Mouse (Mus musculus): ENCODE results near the gene Bean1. TPM values are rescaled to one million over a fixed set of nuclear protein-coding genes. Genes with fewer than 3 reads are reported as not detected.

Bean1 gene
- total and polyA plus RNA-seq, 2 experiments from 2014 or later, result 0.57 to 3.9 TPM

- H3K4me3 ChIP-seq (ENCODE audit: low read depth, low read length), result no peak overlapping the region
- WGBS, result 70% methylated on average over 12 of the region's 12 CpGs
- H3K27ac ChIP-seq (ENCODE audit: low read depth), result no peak overlapping the region
- DNase-seq (ENCODE audit: low spot score) (no peak), ATAC-seq (ENCODE audit: insufficient read depth, low read depth) (no peak)
- TF ChIP-seq EP300 (IDR thresholded peaks at IDR 0.05; ENCODE audit: low read depth) (no peak), CTCF (IDR thresholded peaks at IDR 0.05; ENCODE audit: low read depth) (no peak)
- H3K36me3 ChIP-seq (replicated peaks; ENCODE audit: control insufficient read depth, insufficient read depth, low read length), result peaks cover 43% of the 10 kb centered on the region
- H3K27me3 ChIP-seq (ENCODE audit: control insufficient read depth, insufficient read depth, low read length), result no peaks in the 10 kb centered on the region
- H3K9ac ChIP-seq (replicated peaks; ENCODE audit: low read depth, low read length), result no peak overlapping the region
- H3K4me1 ChIP-seq (ENCODE audit: control insufficient read depth, insufficient read depth), result no peaks in the 10 kb centered on the region
- no peaks in the 10 kb centered on the region for H3K9me3 ChIP-seq (replicated peaks; ENCODE audit: control insufficient read depth, low read length)
- H3K4me2 ChIP-seq (ENCODE audit: low read depth, low read length), result no peak overlapping the region
Measured at GRCm38 (mm10) chr8:104242038-104242644, 71.9 kb downstream of the Bean1 start.

- TF ChIP-seq EP300 (IDR thresholded peaks at IDR 0.05; ENCODE audit: low read depth) (no peak), CTCF (IDR thresholded peaks at IDR 0.05; ENCODE audit: low read depth) (no peak)
Measured at GRCm38 (mm10) chr8:104246621-104247020, 76.4 kb downstream of the Bean1 start.

GRCm38 (mm10) chr8:104247054-104247907, 77.0 kb downstream of the Bean1 start:
- peak overlapping the region; percentile 84 for H3K4me2 ChIP-seq (ENCODE audit: low read depth, low read length)
- H3K4me3 ChIP-seq (ENCODE audit: low read depth, low read length), result peak overlapping the region; percentile 88
- H3K27ac ChIP-seq (ENCODE audit: low read depth), result no peak overlapping the region
- peak overlapping the region; percentile 77 for H3K9ac ChIP-seq (replicated peaks; ENCODE audit: low read depth, low read length)
- no peak for DNase-seq (ENCODE audit: low spot score)
- H3K27me3 ChIP-seq (ENCODE audit: control insufficient read depth, insufficient read depth, low read length), result no peaks in the 10 kb centered on the region
- TF ChIP-seq EP300 (IDR thresholded peaks at IDR 0.05; ENCODE audit: low read depth) (no peak), CTCF (IDR thresholded peaks at IDR 0.05; ENCODE audit: low read depth) (no peak)
- peaks cover 3% of the 10 kb centered on the region; the same call in 1 of the 2 replicates for H3K36me3 ChIP-seq (replicated peaks; ENCODE audit: control insufficient read depth, insufficient read depth, low read length)
- H3K4me1 ChIP-seq (ENCODE audit: control insufficient read depth, insufficient read depth), result peaks cover 9% of the 10 kb centered on the region
- no peak for ATAC-seq (ENCODE audit: insufficient read depth, low read depth)
- WGBS, result 66% methylated on average over 22 of the region's 22 CpGs
- no peaks in the 10 kb centered on the region for H3K9me3 ChIP-seq (replicated peaks; ENCODE audit: control insufficient read depth, low read length)

More at GRCm38 (mm10) chr8:104246621-104247020, 76.4 kb downstream of the Bean1 start:
- Histone ChIP-seq H3K27me3 (ENCODE audit: control insufficient read depth, insufficient read depth, low read length) (no peaks in the 10 kb centered on the region), H3K9ac (replicated peaks; ENCODE audit: low read depth, low read length) (no peak overlapping the region), H3K4me1 (ENCODE audit: control insufficient read depth, insufficient read depth) (peaks cover 8% of the 10 kb centered on the region), H3K4me3 (ENCODE audit: low read depth, low read length) (no peak overlapping the region), H3K36me3 (replicated peaks; ENCODE audit: control insufficient read depth, insufficient read depth, low read length) (peaks cover 5% of the 10 kb centered on the region), H3K27ac (ENCODE audit: low read depth) (no peak overlapping the region), H3K4me2 (ENCODE audit: low read depth, low read length) (no peak overlapping the region), H3K9me3 (replicated peaks; ENCODE audit: control insufficient read depth, low read length) (no peaks in the 10 kb centered on the region)
- DNase-seq (ENCODE audit: low spot score) (no peak), ATAC-seq (ENCODE audit: insufficient read depth, low read depth) (no peak)
- WGBS, result 86% methylated on average over 4 of the region's 4 CpGs

- Histone ChIP-seq H3K27me3 (ENCODE audit: control insufficient read depth, insufficient read depth, low read length) (no peaks in the 10 kb centered on the region), H3K27ac (ENCODE audit: low read depth) (peak overlapping the region; percentile 43; the same call in 1 of the 2 replicates), H3K36me3 (replicated peaks; ENCODE audit: control insufficient read depth, insufficient read depth, low read length) (peaks cover 3% of the 10 kb centered on the region; the same call in 1 of the 2 replicates), H3K9ac (replicated peaks; ENCODE audit: low read depth, low read length) (peak overlapping the region; percentile 77), H3K4me3 (ENCODE audit: low read depth, low read length) (peak overlapping the region; percentile 88), H3K4me1 (ENCODE audit: control insufficient read depth, insufficient read depth) (peaks cover 9% of the 10 kb centered on the region), H3K9me3 (replicated peaks; ENCODE audit: control insufficient read depth, low read length) (no peaks in the 10 kb centered on the region), H3K4me2 (ENCODE audit: low read depth, low read length) (peak overlapping the region; percentile 84)
- no peak for DNase-seq (ENCODE audit: low spot score)
- 5% methylated on average over 11 of the region's 11 CpGs for WGBS
- no peak for ATAC-seq (ENCODE audit: insufficient read depth, low read depth)
- no peak for TF ChIP-seq CTCF (IDR thresholded peaks at IDR 0.05; ENCODE audit: low read depth)
- TF ChIP-seq EP300 (IDR thresholded peaks at IDR 0.05; ENCODE audit: low read depth), result no peak
Measured at GRCm38 (mm10) chr8:104247908-104248275, 77.7 kb downstream of the Bean1 start.

GRCm38 (mm10) chr8:104248276-104248675, 78.0 kb downstream of the Bean1 start, which contains the start of gene Tk2:
TSS of gene Tk2 (minus strand) at chr8:104248558.
- no peak for TF ChIP-seq CTCF (IDR thresholded peaks at IDR 0.05; ENCODE audit: low read depth)
- TF ChIP-seq EP300 (IDR thresholded peaks at IDR 0.05; ENCODE audit: low read depth), result no peak
- H3K36me3 ChIP-seq (replicated peaks; ENCODE audit: control insufficient read depth, insufficient read depth, low read length), result peaks cover 3% of the 10 kb centered on the region; the same call in 1 of the 2 replicates
- no peaks in the 10 kb centered on the region for H3K27me3 ChIP-seq (ENCODE audit: control insufficient read depth, insufficient read depth, low read length)
- peaks cover 9% of the 10 kb centered on the region for H3K4me1 ChIP-seq (ENCODE audit: control insufficient read depth, insufficient read depth)
- WGBS, result under 1% methylated on average over 28 of the region's 28 CpGs
- H3K9me3 ChIP-seq (replicated peaks; ENCODE audit: control insufficient read depth, low read length), result no peaks in the 10 kb centered on the region
- H3K4me2 ChIP-seq (ENCODE audit: low read depth, low read length), result peak within 1 kb of the TSS; percentile 84
- H3K4me3 ChIP-seq (ENCODE audit: low read depth, low read length), result peak within 1 kb of the TSS; percentile 88
- H3K27ac ChIP-seq (ENCODE audit: low read depth), result peak within 1 kb of the TSS; percentile 43; the same call in 1 of the 2 replicates
- H3K9ac ChIP-seq (replicated peaks; ENCODE audit: low read depth, low read length), result peak within 1 kb of the TSS; percentile 77
- ATAC-seq (ENCODE audit: insufficient read depth, low read depth), result peak; percentile 90
- peak; percentile 85 for DNase-seq (ENCODE audit: low spot score)
